ENCODE assay signal across 16 mouse cellular contexts in genomic region chr9:48757650-48758580, GRCm38 (mm10).
A peak's percentile ranks its signal among the peaks of the same experiment; 100 is the strongest.
DNase-seq lines count a peak whose midpoint lies in the region; ATAC-seq and TF ChIP-seq lines count a peak whose summit lies in the region.
"Had no signal": no experiment of that assay in that cellular context is flagged by ENCODE, and none has a peak within 500 bp of the region (broad histone marks: within the 10 kb centered on the region; RNA-seq: fewer than 3 reads in every experiment).

No protein-coding gene starts in this region.

- H3K9ac ChIP-seq in kidney, embryonic 16.5 days (replicated peaks; ENCODE audit: low read length): 0 out of 2 replicates have a peak overlapping the region, but pooled peaks have one; percentile 10
- H3K9ac ChIP-seq: limb, embryonic 15.5 days; liver, postnatal 0 days had no signal

- no peak overlapping the region for H3K4me2 ChIP-seq in kidney, embryonic 16.5 days (replicated peaks; ENCODE audit: low read depth, low read length)
- H3K4me2 ChIP-seq: limb, embryonic 15.5 days had no signal

- intact Hi-C loops in heart, postnatal 10 days (cut with DNase I): no loop called here

- TF ChIP-seq POLR2A in kidney, adult 2 months (IDR thresholded peaks at IDR 0.05; ENCODE audit: low read depth, low read length): no peak

- no peaks in the 10 kb centered on the region for H3K9me3 ChIP-seq in kidney, embryonic 16.5 days (ENCODE audit: low read length)
- H3K9me3 ChIP-seq in limb, embryonic 10.5 days (replicated peaks): no peaks in the 10 kb centered on the region
- H3K9me3 ChIP-seq: heart, embryonic 10.5 days; limb, embryonic 15.5 days had no signal

- H3K27me3 ChIP-seq in kidney, embryonic 16.5 days (ENCODE audit: insufficient read depth, low read length): no peaks in the 10 kb centered on the region
- no peaks in the 10 kb centered on the region for H3K27me3 ChIP-seq in kidney, adult 2 months (replicated peaks; ENCODE audit: control insufficient read depth, insufficient read depth, low read length)
- peaks cover 19% of the 10 kb centered on the region for H3K27me3 ChIP-seq in limb, embryonic 10.5 days (ENCODE audit: low read depth, poor library complexity, severe bottlenecking)

- H3K4me1 ChIP-seq in kidney, embryonic 16.5 days (ENCODE audit: insufficient read depth, low read length): peaks cover 22% of the 10 kb centered on the region
- H3K4me1 ChIP-seq in kidney, adult 2 months (ENCODE audit: control insufficient read depth, insufficient read depth, low read length): peaks cover 10% of the 10 kb centered on the region; the same call in 1 of the 2 replicates
- H3K4me1 ChIP-seq in limb, embryonic 10.5 days: peaks cover 83% of the 10 kb centered on the region

- H3K36me3 ChIP-seq in kidney, embryonic 16.5 days (ENCODE audit: insufficient read depth, low read length): no peaks in the 10 kb centered on the region
- no peaks in the 10 kb centered on the region for H3K36me3 ChIP-seq in kidney, adult 2 months (ENCODE audit: control insufficient read depth, insufficient read depth, low read length)
- H3K36me3 ChIP-seq in limb, embryonic 10.5 days: no peaks in the 10 kb centered on the region
- H3K36me3 ChIP-seq: heart, embryonic 10.5 days; limb, embryonic 15.5 days had no signal

- no peak for ATAC-seq in kidney, embryonic 16.5 days (ENCODE audit: low FRiP score, low TSS enrichment)
- ATAC-seq: forebrain, embryonic 16.5 days; inflammation-experienced regulatory T-cells, adult 6 months; liver, postnatal 0 days had no signal

- TF ChIP-seq CTCF in kidney, adult 2 months (conservative IDR thresholded peaks at IDR 0.05; ENCODE audit: insufficient read depth, insufficient read length, low read depth, low read length): no peak

- H3K4me3 ChIP-seq in kidney, embryonic 16.5 days (ENCODE audit: low read length): no peak overlapping the region
- no peak overlapping the region for H3K4me3 ChIP-seq in kidney, adult 2 months (ENCODE audit: insufficient read depth, low read depth, low read length)
- peak overlapping the region; percentile 15; the same call in 1 of the 2 replicates for H3K4me3 ChIP-seq in limb, embryonic 10.5 days
- H3K4me3 ChIP-seq: heart, embryonic 10.5 days; limb, embryonic 15.5 days had no signal

- WGBS in kidney, embryonic 16.5 days: 23% methylated on average over 13 of the region's 13 CpGs
- 61% methylated on average over 13 of the region's 13 CpGs for WGBS in kidney, adult 2 months
- 25% methylated on average over 13 of the region's 13 CpGs for WGBS in limb, embryonic 10.5 days

- DNase-seq in adrenal gland, postnatal 14 days: peak; percentile 66
- DNase-seq in adrenal gland, adult 8-10 months: no peak
- no peak for DNase-seq in kidney, adult 2 months
- DNase-seq in adipocyte (ENCODE audit: low spot score): peak; percentile 79
- peak; percentile 66 for DNase-seq in limb, embryonic 10.5 days (ENCODE audit: low spot score)
- no peak for DNase-seq in right cerebral cortex, postnatal 14 days
- no peak for DNase-seq in heart, postnatal 10 days
- DNase-seq: cerebellum, adult 2 months; gastrocnemius, postnatal 25 days; liver, postnatal 0 days; thymus, postnatal 4 days had no signal

- no peak overlapping the region for H3K27ac ChIP-seq in kidney, embryonic 16.5 days (ENCODE audit: low read length)
- H3K27ac ChIP-seq in kidney, adult 2 months (ENCODE audit: insufficient read depth, low read depth, low read length): no peak overlapping the region
- H3K27ac ChIP-seq in limb, embryonic 10.5 days: peak overlapping the region; percentile 88
- H3K27ac ChIP-seq: heart, embryonic 10.5 days; limb, embryonic 15.5 days had no signal

Comparison
In these comparisons a context has a peak if more than half of its experiments do, and no peak if none do; other contexts are left out.
1. DNase-seq: peak in adrenal gland, postnatal 14 days (single experiment), adipocyte (single experiment) and limb, embryonic 10.5 days (single experiment); none in adrenal gland, adult 8-10 months (single experiment), kidney, adult 2 months (single experiment), right cerebral cortex, postnatal 14 days (single experiment) and heart, postnatal 10 days (0 of 2).